Mouse (Mus musculus): ENCODE results near the gene Serpinh1.

Gene Serpinh1

GRCm38 (mm10) chr7:99375455-99375854 is 22.4 kb upstream of the Serpinh1 start:
- in situ Hi-C loops (cut with MboI, MseI) = loop anchor here (5.0 kb wide), 1 partner anchor 77 kb away; no protein-coding TSS in a partner anchor

GRCm38 (mm10) chr7:99374325-99374724 is 21.3 kb upstream of the Serpinh1 start:
- in situ Hi-C loops (cut with MboI, MseI) = loop anchor here in 1 of 2 experiments (5.0 kb wide), 1 partner anchor 37 kb away; no protein-coding TSS in a partner anchor

- in situ Hi-C loops (cut with MboI, MseI) = loop anchor here in 1 of 2 experiments (5.0 kb wide), 1 partner anchor 34 kb away; no protein-coding TSS in a partner anchor
These were observed 13.7 kb upstream of the Serpinh1 start for GRCm38 (mm10) chr7:99366716-99367115.

GRCm38 (mm10) chr7:99365069-99365468 is 12.0 kb upstream of the Serpinh1 start:
- in situ Hi-C loops (cut with MboI, MseI) = loop anchor here in 1 of 2 experiments (5.0 kb wide), 1 partner anchor 33 kb away; no protein-coding TSS in a partner anchor

DNA sequence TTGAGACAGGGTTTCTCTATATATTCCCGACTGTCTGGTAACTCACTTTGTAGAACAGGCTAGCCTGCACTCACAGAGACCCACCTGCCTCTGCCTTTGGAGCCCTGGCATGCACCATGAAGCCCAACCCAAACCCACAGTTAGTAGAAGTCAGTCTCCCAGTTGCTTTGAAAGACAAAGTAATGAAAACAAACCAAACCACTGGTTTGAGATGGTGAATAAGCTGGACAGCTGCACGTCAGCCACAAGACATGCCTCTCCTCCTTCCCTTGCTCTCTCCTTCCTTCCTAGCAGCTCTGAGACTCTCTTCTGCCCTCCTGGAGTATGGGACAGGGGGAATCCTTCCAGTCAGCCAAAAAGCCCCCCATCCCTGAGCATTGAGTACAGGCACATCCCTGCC is 9.1 kb upstream of the Serpinh1 start:
- in situ Hi-C loops (cut with MboI, MseI) = no loop called here

GRCm38 (mm10) chr7:99360803-99361414 is 7.9 kb upstream of the Serpinh1 start:
- in situ Hi-C loops (cut with MboI, MseI) = no loop called here

GRCm38 (mm10) chr7:99360021-99360802 is 7.2 kb upstream of the Serpinh1 start:
- in situ Hi-C loops (cut with MboI, MseI) = no loop called here

- in situ Hi-C loops (cut with MboI, MseI) = loop anchor here in 1 of 2 experiments (10.0 kb wide), 1 partner anchor 336 kb away; no protein-coding TSS in a partner anchor
These were observed 5.3 kb upstream of the Serpinh1 start for GRCm38 (mm10) chr7:99358371-99358770.

DNA sequence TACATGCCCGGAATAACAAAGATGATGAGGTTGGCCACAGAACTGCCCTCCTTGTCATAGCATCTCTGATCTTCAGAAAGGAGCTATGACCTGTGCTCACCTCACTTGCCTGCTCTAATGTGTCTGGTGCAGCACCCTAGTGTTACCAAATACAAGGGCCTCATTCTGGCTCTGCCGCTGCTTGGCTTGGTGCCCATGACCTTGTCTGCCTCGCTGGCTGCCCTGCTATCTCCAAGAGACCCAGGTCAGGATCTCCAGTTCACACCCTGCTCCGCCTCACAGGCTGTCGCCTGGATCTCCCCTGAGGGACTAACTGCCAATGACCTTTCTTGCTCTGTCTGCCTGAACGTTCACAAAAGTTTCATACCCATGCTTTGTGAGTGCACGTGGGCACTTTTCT is 4.2 kb upstream of the Serpinh1 start:
- in situ Hi-C loops (cut with MboI, MseI) = loop anchor here in 1 of 2 experiments (10.0 kb wide), 1 partner anchor 338 kb away; no protein-coding TSS in a partner anchor

GRCm38 (mm10) chr7:99356244-99356930 is 3.3 kb upstream of the Serpinh1 start:
- in situ Hi-C loops (cut with MboI, MseI) = loop anchor here in 1 of 2 experiments (10.0 kb wide), 1 partner anchor 338 kb away; no protein-coding TSS in a partner anchor

DNA sequence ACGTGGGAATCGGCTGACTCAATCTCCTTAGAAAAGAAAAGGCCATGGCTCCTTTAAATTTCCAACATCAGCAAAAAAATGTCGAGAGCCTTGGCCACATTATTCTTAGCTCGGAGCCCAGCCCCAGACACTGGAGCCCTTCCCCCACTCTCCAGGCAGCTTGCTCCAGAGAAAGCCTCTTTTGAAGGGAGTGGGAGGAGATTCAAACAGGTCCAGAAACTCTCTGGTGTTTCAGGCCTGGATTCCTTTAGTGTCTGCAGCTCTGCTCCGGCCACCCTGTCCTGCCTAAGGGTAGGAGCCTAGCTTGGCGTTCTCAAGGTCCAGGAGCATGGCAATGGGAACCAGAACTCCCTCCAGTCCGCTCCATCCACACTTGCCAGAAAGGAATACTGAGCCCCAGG is 2.7 kb upstream of the Serpinh1 start:
- in situ Hi-C loops (cut with MboI, MseI) = loop anchor here in 1 of 2 experiments (10.0 kb wide), 1 partner anchor 339 kb away; no protein-coding TSS in a partner anchor

DNA sequence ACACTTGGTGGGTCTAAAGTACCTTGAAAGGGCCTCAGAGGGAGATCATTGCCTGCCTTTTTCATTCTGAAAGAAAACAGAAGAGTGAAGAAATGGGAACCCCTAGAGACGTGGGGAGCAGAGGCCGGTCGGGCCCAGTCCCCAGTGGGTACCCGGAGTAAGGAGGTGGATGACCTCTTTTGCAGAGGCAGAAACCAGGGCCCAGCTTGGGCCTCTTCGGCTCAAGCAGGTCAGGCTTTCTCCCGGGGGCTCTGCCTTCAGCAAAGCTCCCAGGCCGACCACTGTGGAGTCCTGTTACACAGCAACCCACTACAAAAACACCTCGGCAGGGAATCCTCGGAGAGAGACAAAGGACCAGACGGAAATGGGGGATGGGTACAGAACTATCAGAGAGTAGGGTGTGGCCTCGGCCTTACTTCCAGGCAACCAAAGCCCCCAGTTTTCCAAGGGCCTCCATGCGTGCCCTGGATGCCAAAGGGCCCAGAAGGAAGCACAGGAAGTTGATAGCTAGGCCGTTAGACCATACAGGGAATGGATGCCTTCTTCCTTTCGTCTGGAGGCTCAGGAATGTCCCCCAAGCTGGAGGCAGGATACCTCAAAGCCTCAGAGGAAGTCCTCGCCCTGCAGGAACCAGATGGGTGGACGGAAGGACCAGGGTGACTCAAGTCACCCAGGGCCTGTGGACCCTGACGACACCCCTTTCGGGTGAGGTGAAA is 1.1 kb downstream of the Serpinh1 start:
- in situ Hi-C loops (cut with MboI, MseI) = loop anchor here in 1 of 2 experiments (10.0 kb wide), 1 partner anchor 343 kb away; no protein-coding TSS in a partner anchor

DNA sequence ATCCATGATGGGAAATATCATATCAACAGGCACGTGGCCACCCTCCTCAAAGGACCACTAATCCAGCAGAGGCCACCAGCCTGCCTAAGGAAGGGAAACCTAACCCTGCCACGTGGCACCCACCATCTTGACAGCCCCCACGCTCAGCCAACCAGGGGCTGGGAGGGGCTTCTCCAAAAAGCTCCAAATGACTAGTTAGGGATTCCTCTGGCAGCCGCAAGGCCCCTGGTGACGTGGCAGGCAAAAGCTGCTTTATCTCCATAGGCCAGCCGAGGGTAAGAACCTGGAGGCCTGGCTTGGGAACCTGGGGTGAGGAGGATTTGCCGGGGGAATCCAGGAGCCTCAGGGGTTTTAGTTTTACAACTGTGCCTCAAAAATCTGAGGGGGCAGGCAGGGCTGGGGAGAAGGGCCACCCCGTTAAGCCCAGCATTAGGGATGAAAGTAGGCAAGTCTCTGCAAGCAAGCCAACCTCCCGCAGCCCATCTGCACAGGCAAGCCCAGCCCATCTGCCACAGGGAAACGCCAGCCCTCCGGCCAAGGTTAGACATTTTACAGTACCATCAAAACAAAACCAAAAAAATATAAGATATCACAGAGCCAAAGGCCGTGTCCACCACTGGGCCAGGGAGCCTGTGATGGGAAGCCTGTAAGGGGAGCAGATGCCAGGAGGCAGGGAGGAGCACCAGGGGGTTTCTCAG is 1.8 kb downstream of the Serpinh1 start:
- in situ Hi-C loops (cut with MboI, MseI) = loop anchor here in 1 of 2 experiments (10.0 kb wide), 1 partner anchor 344 kb away; no protein-coding TSS in a partner anchor

DNA sequence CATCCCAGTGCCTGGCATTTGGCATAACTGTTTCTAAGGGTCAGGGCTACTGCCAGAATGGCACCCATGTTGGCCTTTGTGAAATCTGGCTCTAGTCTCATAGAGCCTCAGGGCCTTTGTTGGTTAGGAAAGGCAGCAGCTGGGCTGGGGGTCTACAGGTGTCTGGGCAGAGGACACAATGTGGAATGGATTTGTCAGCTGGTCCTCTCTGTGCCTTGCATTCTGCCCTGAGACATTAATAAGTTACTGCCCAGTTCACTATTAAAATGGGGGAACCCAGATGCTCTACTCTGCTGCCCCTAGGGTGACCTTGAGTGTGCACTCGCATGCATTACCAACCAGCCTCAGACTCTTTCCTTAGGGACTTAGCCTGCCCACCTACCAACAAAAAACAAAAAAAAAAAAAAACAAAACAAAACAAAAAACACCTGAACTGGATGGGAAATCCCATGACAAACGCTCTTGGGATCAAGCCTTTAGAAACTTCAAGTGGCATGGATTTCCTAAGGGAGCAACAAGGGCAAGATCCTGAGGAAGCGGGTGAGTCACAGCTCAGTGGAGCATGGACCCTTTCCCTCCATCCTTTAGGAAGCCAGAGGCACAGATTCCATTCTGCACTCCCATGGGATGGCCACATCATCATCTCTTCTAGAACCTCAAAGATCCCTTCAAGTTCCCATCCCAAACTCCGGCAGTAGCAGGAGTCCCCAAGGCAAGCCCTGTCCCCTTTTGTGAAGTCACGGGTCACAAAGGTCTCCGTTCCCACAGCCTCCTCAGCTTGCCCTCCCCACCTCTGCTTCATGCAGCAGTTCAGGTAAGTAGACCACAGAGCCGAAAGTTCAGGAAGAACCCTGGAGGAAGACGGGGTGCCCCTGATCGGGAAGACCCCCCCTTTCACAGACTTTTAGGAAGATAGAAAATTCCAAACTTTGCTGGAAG is 3.0 kb downstream of the Serpinh1 start:
- in situ Hi-C loops (cut with MboI, MseI) = loop anchor here in 1 of 2 experiments (10.0 kb wide), 1 partner anchor 345 kb away; no protein-coding TSS in a partner anchor

DNA sequence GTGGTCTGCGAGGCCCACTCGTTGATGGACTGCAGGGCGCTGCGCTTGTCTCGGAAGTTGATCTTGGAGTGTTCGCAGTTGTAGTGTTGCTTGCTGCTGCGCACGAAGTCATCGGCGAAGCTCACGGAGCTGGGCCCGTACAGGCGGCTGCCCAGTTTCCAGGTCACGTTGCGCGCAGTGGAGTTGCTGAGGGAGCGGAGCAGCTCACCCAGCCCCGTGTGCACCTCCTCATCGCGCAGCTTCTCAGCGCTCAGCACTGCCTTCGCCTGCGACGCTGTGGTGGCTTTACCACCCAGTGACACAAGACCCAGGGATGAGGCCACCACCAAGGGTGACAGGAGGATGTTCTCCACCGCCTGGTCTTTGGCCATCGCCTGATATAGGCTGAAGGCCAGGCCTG is 4.2 kb downstream of the Serpinh1 start:
- in situ Hi-C loops (cut with MboI, MseI) = no loop called here

DNA sequence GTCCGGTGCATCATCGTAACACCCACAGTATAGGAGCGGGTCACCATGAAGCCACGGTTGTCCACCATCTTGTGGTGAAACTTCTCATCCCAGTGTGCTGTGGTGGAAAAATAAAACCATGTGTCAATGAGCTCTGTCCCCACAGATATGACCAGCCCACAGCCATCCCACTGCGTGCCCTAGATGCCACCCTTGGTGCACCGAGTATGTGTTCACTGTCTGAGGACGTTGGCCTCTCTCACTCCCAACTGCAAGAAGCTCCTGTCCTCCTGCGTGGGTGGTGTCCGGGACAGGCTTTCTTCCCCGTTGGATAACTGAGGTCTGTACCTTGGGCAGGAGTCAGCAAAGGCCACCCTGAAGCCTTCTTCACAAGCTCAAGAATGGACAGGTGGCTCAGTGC is 5.8 kb downstream of the Serpinh1 start:
- in situ Hi-C loops (cut with MboI, MseI) = no loop called here

DNA sequence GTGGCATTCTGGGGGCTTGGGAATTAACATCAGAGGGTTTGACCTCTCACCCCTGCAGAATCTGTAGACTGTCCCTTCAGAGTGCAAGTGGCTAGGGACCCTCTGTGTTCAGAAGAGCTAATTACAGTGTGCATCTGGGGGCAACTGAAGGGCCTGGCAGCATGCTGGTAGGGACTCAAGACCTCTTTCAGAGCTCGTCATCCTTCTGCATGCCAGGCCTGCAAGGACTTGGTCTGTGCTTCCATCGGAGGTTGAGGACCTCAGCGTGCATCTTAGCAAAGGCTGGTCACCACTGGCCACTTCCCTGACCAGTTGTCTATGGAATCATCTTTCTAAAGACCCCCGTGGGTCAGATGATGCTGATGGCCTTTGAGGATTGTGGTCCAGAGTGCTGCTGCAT is 9.5 kb downstream of the Serpinh1 start:
- in situ Hi-C loops (cut with MboI, MseI) = no loop called here

DNA sequence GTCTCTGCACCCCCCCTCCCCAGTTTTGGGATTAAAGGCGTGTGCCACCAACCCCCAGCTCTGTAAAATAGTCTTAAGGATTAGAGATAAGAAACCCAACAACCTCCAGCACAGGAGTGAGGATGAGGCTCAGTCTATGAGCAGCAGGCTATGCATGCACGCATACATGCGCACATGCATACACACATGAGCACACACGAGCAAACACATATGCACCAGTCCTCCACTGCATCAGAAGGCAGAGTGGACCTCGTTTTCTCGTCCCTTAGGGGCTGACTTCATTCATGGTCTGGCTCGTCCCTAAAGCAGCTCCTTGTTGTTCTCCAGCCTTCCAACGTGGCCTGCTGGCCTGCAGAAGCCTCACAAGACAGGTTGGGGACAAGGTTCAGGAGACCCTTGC is 12.3 kb downstream of the Serpinh1 start:
- in situ Hi-C loops (cut with MboI, MseI) = no loop called here

Measured in T-helper 17 cell (primary cell).